Mouse (Mus musculus): ENCODE measurements at regions not wholly inside any gene's neighbourhood (a gene's known extent, or its start where the extent isn't known, plus 50 kb on each side); places are given as distances from the start of the nearest gene placed in this dataset.

GRCm38 (mm10) chr4:22089637-22090041 lies 158.5 kb downstream of the Faxc start:
- TF ChIP-seq ZC3H11A (IDR thresholded peaks at IDR 0.05; ENCODE audit: low read depth, low read length) (no peak), USF2 (IDR thresholded peaks at IDR 0.05; ENCODE audit: borderline replicate concordance in 1 of 2, insufficient read depth in 1 of 2, low read depth in 1 of 2, low read length in 2 of 2) (no peak), CTCF (IDR thresholded peaks at IDR 0.05 in 2 of 3, conservative IDR thresholded peaks at IDR 0.05 in 1 of 3; ENCODE audit: control insufficient read depth in 1 of 3, insufficient read depth in 1 of 3, low read depth in 2 of 3, low read length in 3 of 3, poor library complexity in 1 of 3, severe bottlenecking in 1 of 3) (no peak), USF1 (IDR thresholded peaks at IDR 0.05; ENCODE audit: low read depth, low read length) (no peak)

Measured in MEL (cell line).